Mouse (Mus musculus) neural tube, embryonic 14.5 days (tissue): ENCODE measurements at regions not wholly inside any gene's neighbourhood (a gene's known extent, or its start where the extent isn't known, plus 50 kb on each side); places are given as distances from the start of the nearest gene placed in this dataset.

ENCODE experiments used
- ATAC-seq: fragments of 200-750 bp; cut with Nextera tagmentation; 2 replicates; pipeline ENCODE4 v1.8.0; 2017; ENCODE audit warnings: low read depth, mild to moderate bottlenecking, moderate TSS enrichment, moderate library complexity
- H3K27ac ChIP-seq: fragments of 300-500 bp; sonication (generic); 2 replicates; pipeline ENCODE4 v1.5.1; 2014; ENCODE audit warnings: low read depth, mild to moderate bottlenecking, control low read depth, low read length, moderate library complexity, mixed read lengths
- H3K27me3 ChIP-seq: fragments of 300-500 bp; sonication (generic); 2 replicates; pipeline ENCODE4 v1.6.1; 2014; ENCODE audit warnings: low read length; ENCODE audit not compliant: control insufficient read depth, insufficient read depth
- H3K36me3 ChIP-seq: fragments of 300-500 bp; sonication (generic); 2 replicates; pipeline ENCODE4 v1.6.1; 2014; ENCODE audit warnings: low read length, mixed read lengths; ENCODE audit not compliant: control insufficient read depth, insufficient read depth
- H3K4me1 ChIP-seq: fragments of 300-500 bp; sonication (generic); 2 replicates; pipeline ENCODE4 v1.6.1; 2014; ENCODE audit warnings: low read length; ENCODE audit not compliant: control insufficient read depth, insufficient read depth
- H3K4me2 ChIP-seq: fragments of 300-500 bp; sonication (generic); 2 replicates; pipeline ENCODE4 v1.6.1; 2014; ENCODE audit warnings: mild to moderate bottlenecking, low read depth, low read length, control low read depth
- H3K4me3 ChIP-seq: fragments of 300-500 bp; sonication (generic); 2 replicates; pipeline ENCODE4 v1.5.1; 2014; ENCODE audit warnings: low read depth, low read length, control low read depth, mixed read lengths
- H3K9ac ChIP-seq: fragments of 300-500 bp; sonication (generic); replicated peaks from 2 replicates; pipeline ENCODE4 v1.6.1; 2014; ENCODE audit warnings: low read depth, mild to moderate bottlenecking, control low read depth, low read length, mixed read lengths
- H3K9me3 ChIP-seq: fragments of 300-500 bp; sonication (generic); 2 replicates; pipeline ENCODE4 v1.6.1; 2016; ENCODE audit warnings: low read length; ENCODE audit not compliant: control insufficient read depth
- WGBS: fragments of 180-500 bp; shearing (Covaris S2); extraction: QIAGEN DNeasy Blood & Tissue Kit; methylation state at CpG from one replicate; pipeline ENCODE4 v1.1.7; 2014; 5-methylcytosine and 5-hydroxymethylcytosine counted together

GRCm38 (mm10) chr14:100792094-100792493 is 408.0 kb downstream of the Prr30 start:
- Histone ChIP-seq H3K27me3 (no peaks in the 10 kb centered on the region), H3K4me2 (no peak overlapping the region), H3K4me1 (no peaks in the 10 kb centered on the region), H3K9me3 (no peaks in the 10 kb centered on the region), H3K9ac (no peak overlapping the region), H3K27ac (no peak overlapping the region), H3K36me3 (no peaks in the 10 kb centered on the region), H3K4me3 (no peak overlapping the region)
- ATAC-seq = no peak
- 74% methylated on average over 4 of the region's 4 CpGs for WGBS

- H3K27ac ChIP-seq = no peak overlapping the region
- no peaks in the 10 kb centered on the region for H3K36me3 ChIP-seq
- H3K9me3 ChIP-seq = no peaks in the 10 kb centered on the region
- H3K9ac ChIP-seq = no peak overlapping the region
- H3K4me2 ChIP-seq = no peak overlapping the region
- WGBS = 81% methylated on average over 3 of the region's 3 CpGs
- H3K4me3 ChIP-seq = no peak overlapping the region
- no peak for ATAC-seq
- H3K4me1 ChIP-seq = no peaks in the 10 kb centered on the region
- H3K27me3 ChIP-seq = no peaks in the 10 kb centered on the region
Observed at GRCm38 (mm10) chr14:100781882-100782281, 418.2 kb downstream of the Prr30 start.

DNA sequence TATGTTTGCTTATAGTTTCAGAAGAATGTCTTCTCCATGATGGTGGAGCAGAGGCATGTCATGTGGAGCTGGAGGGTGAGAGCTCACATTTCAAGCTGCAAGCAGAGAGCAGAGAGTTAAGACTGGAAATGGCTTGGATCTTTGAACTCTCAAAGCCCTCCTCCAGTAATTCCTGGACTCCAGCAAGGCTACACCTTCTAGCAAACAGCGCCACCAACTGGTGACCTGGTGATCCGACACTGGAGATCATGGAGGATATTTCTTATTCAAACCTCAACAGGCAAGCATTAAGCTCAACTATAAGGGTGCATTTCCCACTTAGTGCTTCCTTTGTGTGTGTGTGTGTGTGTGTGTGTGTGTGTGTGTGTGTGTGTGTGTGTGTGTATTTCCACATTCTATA is 446.2 kb downstream of the Prr30 start:
- H3K9ac ChIP-seq = no peak overlapping the region
- no peak overlapping the region for H3K4me3 ChIP-seq
- 32% methylated on average over 2 of the region's 2 CpGs for WGBS
- 0 out of 2 replicates have a peak, but pooled peaks cover 4% of the 10 kb centered on the region for H3K4me1 ChIP-seq
- no peak overlapping the region for H3K27ac ChIP-seq
- no peaks in the 10 kb centered on the region for H3K36me3 ChIP-seq
- no peak for ATAC-seq
- no peaks in the 10 kb centered on the region for H3K27me3 ChIP-seq
- H3K4me2 ChIP-seq = no peak overlapping the region
- H3K9me3 ChIP-seq = no peaks in the 10 kb centered on the region

DNA sequence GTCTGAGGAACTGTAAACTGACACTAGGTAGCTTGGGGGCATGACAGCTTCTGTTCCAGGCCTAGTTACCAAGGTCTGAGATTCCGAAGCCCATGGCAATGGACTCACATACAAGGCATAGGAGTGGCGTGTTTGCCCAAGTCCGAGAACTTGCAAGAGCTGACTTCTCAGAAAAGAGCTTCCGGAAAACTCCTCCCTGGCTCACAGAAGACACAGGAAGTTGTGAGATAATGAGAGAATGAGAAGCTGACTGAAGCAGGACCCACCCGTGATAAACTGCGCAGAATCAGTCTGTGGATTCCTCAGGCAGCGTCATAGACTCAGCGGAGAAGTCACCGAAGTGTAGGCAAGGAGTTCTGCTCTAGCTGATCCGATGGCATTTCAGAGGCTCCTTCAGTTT is 447.4 kb downstream of the Prr30 start:
- Histone ChIP-seq H3K4me3 (no peak overlapping the region), H3K27me3 (no peaks in the 10 kb centered on the region), H3K4me1 (0 out of 2 replicates have a peak, but pooled peaks cover 4% of the 10 kb centered on the region), H3K4me2 (no peak overlapping the region), H3K9ac (no peak overlapping the region), H3K36me3 (no peaks in the 10 kb centered on the region), H3K27ac (no peak overlapping the region), H3K9me3 (no peaks in the 10 kb centered on the region)
- ATAC-seq = no peak
- WGBS = 89% methylated on average over 10 of the region's 10 CpGs

- ATAC-seq = peak; percentile 97
- H3K27ac ChIP-seq = peak overlapping the region; percentile 75; the same call in 1 of the 2 replicates
- H3K9me3 ChIP-seq = no peaks in the 10 kb centered on the region
- 7% methylated on average over 19 of the region's 19 CpGs for WGBS
- peak overlapping the region; percentile 47 for H3K9ac ChIP-seq
- H3K36me3 ChIP-seq = no peaks in the 10 kb centered on the region
- 0 out of 2 replicates have a peak, but pooled peaks cover 4% of the 10 kb centered on the region for H3K4me1 ChIP-seq
- H3K4me3 ChIP-seq = peak overlapping the region; percentile 34
- peak overlapping the region; percentile 58 for H3K4me2 ChIP-seq
- no peaks in the 10 kb centered on the region for H3K27me3 ChIP-seq
Observed at GRCm38 (mm10) chr14:100749737-100750541, 450.2 kb downstream of the Prr30 start.

GRCm38 (mm10) chr14:100735276-100735675 is 450.8 kb upstream of the Klf12 start:
- H3K4me2 ChIP-seq = no peak overlapping the region
- no peaks in the 10 kb centered on the region for H3K9me3 ChIP-seq
- 59% methylated on average over 4 of the region's 4 CpGs for WGBS
- H3K27ac ChIP-seq = no peak overlapping the region
- no peaks in the 10 kb centered on the region for H3K4me1 ChIP-seq
- H3K9ac ChIP-seq = no peak overlapping the region
- no peaks in the 10 kb centered on the region for H3K27me3 ChIP-seq
- ATAC-seq = no peak
- H3K36me3 ChIP-seq = no peaks in the 10 kb centered on the region
- H3K4me3 ChIP-seq = no peak overlapping the region

- H3K27me3 ChIP-seq = no peaks in the 10 kb centered on the region
- H3K4me2 ChIP-seq = no peak overlapping the region
- no peaks in the 10 kb centered on the region for H3K36me3 ChIP-seq
- ATAC-seq = no peak
- WGBS = 73% methylated on average over 4 of the region's 4 CpGs
- H3K4me3 ChIP-seq = no peak overlapping the region
- no peaks in the 10 kb centered on the region for H3K4me1 ChIP-seq
- H3K9me3 ChIP-seq = no peaks in the 10 kb centered on the region
- H3K27ac ChIP-seq = no peak overlapping the region
- no peak overlapping the region for H3K9ac ChIP-seq
Observed at GRCm38 (mm10) chr14:100728433-100728832, 444.0 kb upstream of the Klf12 start.

GRCm38 (mm10) chr14:100727701-100728100 is 443.2 kb upstream of the Klf12 start:
- WGBS = 71% methylated on average over 2 of the region's 2 CpGs
- Histone ChIP-seq H3K27me3 (no peaks in the 10 kb centered on the region), H3K9ac (no peak overlapping the region), H3K4me2 (no peak overlapping the region), H3K4me1 (no peaks in the 10 kb centered on the region), H3K4me3 (no peak overlapping the region), H3K36me3 (no peaks in the 10 kb centered on the region), H3K9me3 (no peaks in the 10 kb centered on the region), H3K27ac (no peak overlapping the region)
- ATAC-seq = no peak

- Histone ChIP-seq H3K4me2 (no peak overlapping the region), H3K9me3 (no peaks in the 10 kb centered on the region), H3K27ac (no peak overlapping the region), H3K4me3 (no peak overlapping the region), H3K4me1 (no peaks in the 10 kb centered on the region), H3K27me3 (no peaks in the 10 kb centered on the region), H3K36me3 (no peaks in the 10 kb centered on the region), H3K9ac (no peak overlapping the region)
- no peak for ATAC-seq
- 89% methylated on average over 8 of the region's 8 CpGs for WGBS
Observed at GRCm38 (mm10) chr14:100724962-100725361, 440.5 kb upstream of the Klf12 start.
